Mouse (Mus musculus): ENCODE data around the gene Anks1.

Gene Anks1

DNA sequence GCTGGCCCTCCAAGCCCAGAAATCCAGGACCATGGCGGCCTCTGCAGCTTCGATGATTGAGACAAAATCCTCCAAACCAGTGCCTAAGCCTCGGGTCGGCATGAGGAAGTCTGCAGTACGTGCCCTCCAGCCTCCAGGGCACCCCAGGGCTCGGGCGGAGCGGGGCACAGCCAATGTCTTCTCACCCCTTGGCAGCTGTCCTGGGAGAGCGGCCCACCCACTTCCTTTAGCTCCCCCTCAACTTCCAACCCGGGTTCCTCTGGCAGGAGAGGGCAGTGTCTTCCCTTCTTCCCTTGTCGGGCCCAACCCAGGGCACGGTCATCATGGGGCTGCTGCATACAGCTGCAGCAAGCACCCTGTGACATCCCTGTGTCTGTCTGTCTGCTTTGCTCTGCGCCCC, 149.2 kb downstream of the Anks1 start:
- no peak for DNase-seq (ENCODE audit: low spot score)

DNA sequence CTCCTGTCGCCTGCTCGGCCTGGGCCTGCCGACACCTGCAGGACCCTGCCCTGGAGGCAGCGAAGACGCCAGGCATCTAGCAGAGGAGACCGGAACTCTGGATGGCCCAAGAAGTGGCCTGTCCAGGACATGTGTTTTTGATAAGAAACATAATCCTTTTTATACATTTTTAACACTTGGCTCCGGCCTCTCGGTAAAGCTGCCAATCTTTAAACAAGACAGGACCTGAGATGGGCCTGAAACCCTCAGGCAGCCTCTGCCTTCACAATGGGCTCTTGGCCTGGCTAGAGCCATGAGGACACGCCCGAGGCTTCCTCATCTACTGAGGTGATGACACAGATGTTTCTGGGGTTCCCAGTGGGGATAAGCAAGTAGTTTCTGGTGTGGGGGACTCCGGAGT, 151.6 kb downstream of the Anks1 start:
- no peak for DNase-seq (ENCODE audit: low spot score)

DNA sequence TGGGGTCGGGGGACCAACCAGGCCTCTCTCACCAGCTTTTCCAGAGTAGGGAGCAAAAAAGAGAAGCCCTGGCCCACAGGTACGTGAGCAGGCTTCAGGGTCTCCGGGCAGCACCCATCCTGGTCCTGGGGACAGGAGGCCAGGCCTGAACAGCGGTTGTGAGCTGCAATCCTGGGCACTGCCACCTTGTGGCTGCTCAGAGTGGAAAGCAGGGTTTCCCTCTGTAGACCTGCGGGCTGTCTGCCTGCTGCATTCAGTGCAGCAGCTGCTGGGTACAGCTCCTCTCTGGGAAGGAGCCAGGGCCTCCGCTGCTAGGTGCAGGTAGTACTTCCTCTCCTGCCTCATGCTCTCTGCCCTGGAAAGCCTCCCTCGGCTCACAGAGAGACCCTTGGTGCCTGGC, 152.4 kb downstream of the Anks1 start:
- DNase-seq (ENCODE audit: low spot score), result no peak

DNA sequence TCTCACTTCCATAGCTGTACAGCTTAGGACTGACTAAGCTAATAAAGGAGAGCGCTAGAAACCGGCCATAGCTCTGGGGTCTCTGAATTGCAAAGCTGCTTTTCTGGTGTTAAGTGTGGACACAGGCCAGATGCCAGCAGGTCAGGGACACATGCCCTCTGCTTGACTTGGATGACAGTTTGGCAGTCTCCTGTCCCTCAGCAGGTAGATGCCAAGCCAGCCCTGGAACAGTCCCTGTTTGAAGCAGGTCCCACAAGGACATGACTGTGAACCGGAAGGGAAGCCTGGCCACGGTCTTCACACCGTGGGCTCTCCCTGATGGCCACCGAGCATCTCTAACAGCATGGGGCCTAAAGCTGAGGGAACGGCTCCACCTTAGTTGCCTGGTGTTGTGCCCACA, 153.6 kb downstream of the Anks1 start:
- DNase-seq (ENCODE audit: low spot score), result no peak

DNA sequence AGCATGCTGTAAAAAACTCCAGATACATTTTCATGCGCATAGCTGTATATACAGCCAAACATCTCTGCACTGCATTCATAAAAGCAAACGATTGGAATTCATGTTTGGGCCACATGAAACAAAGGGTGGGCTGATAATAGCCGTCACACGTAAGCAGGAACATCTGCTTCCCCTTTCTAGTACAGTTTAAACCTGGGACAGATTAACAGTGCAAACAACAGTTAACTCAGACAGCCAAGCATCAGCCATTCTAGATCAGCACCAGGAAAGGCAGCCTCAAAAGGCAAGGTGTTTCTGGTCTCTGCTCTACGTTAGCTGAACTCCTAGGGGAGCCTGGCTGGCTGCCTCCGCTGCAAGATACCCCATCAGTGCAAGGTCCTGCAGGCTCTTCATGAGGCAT, 154.1 kb downstream of the Anks1 start:
- DNase-seq (ENCODE audit: low spot score), result no peak

DNA sequence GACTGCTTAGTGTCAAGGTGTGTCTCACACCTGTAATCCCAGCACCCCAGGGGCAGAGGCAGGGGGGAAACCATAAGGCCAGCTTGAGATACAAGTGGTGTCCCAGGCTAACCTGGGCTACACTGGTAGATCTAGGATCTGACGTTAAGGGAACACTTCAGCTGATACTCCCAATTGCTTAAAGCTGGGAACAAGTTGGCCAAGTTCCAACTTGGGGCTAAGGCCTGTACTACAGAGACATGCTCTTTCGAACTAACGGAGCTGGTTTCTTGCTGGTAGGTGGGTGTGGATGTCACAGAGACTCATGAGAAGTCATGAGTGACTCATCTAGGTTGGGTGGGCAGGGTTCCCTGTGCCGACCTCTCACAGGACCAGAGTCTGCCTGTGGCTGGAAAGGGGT, 158.2 kb downstream of the Anks1 start:
- DNase-seq (ENCODE audit: low spot score), result no peak

DNA sequence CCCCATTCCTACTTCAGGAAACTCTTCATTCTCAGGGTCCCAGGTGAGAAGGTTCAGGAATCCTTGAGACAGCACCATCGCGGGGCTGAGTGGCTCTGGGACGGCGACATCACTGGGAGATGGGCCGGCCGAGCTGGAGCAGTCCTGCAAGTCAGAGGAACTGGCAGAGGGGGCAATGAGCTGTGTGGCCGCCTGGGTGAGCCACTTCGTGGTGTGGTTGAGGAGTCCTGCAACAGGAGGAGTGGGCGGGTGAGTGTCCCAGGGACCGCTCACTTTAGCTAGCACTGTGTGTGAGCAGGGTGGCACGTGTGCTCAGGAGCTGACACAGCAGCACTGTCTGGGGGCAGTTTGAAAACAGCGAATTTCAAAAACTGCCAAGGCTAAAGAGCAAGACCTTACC, 160.3 kb downstream of the Anks1 start:
- DNase-seq (ENCODE audit: low spot score), result no peak

DNA sequence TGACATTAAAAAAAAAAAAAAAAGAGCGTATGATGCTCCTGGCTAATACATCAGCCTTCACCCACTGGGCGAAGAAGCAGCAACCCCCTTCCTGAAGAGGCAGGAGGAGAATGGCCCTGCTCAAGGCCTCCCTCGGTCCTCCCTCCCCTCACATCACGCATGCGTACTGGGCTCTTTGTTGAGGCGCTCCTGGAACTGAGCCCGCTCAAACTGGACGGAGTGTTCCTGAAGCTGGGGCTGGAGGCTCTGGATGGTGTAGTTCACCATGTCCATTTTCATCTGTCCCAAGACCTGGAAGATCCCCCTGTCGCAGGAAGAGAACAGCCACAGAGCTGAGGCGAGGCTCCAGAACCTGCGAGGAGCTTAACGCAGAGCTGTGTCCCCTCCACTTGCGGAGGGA, 161.2 kb downstream of the Anks1 start:
- DNase-seq (ENCODE audit: low spot score), result peak; percentile 91

DNA sequence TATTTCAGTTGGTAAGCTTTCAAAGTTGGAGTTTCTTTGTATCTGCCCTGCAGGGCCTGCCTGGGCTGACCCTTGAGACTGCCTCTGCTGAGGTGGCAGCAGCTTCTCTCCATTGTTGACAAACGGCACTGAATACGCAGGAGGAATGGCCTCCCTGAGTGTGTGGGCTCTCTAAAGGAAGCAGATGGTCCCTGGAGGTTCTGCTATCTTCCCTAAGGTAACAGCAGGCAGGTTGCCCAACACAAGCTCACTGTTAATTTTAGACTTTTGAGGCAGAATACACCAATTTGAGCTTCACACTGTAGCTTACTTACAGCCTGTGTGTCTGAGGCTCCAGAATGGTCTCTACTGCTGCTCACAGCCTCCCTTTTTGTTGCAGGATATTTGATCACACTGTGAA, 163.6 kb downstream of the Anks1 start:
- DNase-seq (ENCODE audit: low spot score), result no peak

DNA sequence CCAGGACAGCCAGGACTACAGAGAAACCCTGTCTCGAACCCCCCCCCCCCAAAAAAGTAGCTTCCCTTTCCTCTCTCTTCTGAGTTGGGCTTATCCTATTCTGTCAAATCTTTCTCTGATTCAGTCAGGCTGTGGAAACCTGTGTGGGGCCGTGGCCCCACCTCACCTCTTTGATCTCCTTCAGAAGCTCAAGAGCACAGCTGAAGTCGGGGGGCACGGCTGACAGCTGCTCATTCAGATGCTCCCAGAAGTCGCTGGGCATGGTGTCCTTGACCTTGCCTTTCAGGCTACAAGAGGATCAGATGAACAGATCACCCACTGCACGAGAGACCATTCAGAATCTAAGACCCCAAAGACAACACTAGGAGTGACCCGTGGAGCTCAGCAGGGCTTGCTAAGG, 165.4 kb downstream of the Anks1 start:
- DNase-seq (ENCODE audit: low spot score), result no peak

DNA sequence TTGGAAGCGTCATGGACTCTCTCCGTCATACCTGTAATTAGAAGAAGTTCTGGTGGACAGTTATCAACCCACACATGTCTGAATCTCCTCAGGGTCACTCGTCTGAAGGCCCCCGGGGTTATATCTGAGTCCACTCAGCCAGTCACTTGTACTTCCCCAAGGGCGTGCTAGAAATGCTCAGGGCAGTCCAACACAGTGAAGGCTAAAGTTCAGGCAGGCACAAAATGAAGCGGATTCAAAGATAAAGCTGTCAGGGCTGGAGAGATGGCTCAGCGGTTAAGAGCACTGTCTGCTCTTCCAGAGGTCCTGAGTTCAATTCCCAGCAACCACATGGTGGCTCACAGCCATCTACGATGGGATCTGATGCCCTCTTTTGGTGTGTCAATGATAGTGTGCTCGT, 168.9 kb downstream of the Anks1 start:
- no peak for DNase-seq (ENCODE audit: low spot score)

DNA sequence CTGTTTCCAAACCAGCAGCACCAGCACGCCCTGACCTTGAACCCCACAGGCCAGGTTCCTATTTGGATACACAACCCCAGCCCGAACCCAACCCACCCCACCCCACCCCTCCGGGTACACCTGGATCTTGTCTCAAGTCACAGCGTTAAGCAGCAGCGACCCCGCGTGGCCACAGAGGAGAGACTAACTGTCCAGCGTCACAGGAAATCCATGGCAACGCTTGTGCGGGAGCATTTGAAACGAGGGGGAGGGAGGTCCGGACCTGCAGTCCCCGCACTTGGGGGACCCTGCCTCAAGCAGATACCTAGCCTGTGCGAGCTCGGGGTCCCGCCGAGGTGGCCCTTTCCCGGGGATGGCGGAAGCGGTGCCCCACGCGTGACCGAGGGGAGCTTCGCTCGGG, 170.5 kb downstream of the Anks1 start:
- peak; percentile 93 for DNase-seq (ENCODE audit: low spot score)

DNA sequence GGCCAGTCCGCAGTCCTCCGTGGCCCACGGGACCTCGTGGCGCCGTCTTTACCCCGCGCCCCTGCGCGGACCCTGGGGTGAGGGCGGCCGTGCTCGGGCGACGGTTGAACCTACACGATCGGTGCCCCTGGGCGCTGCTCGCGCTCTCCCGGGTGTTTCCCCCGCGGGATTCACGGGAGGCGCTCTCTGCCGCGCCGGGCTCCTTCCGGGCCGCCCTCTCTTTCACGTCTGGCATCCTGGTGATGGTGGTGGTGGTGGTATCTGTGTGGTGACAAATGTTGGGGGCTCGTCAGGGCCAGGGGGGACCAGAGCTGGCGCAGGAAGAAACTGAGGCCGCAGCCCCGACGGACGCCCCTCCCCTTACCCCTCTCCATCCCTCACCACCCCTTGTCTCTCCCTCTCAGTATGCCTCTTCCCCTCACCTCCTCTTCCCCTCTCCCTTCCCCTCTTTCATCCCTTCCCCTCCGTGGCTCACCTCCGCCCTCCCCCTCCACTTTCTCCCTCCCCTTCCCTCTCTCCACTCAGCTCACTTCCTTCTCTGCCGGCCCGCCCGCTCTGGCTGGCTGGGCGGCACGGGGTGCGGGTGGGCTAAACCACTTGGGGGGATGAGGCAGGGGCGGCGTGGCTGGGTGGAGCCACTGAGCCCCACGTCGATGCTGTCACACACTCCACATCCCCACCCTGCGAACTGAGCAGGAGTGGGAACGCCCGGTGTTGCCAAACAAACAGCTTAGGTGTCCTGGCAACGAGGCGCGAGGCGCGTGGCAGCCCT, 171.1 kb downstream of the Anks1 start, which contains the start of gene Tcp11:
Tcp11 (minus strand) TSS at position 595 of the 772 bp plus-strand sequence.
- no peak for DNase-seq (ENCODE audit: low spot score)

DNA sequence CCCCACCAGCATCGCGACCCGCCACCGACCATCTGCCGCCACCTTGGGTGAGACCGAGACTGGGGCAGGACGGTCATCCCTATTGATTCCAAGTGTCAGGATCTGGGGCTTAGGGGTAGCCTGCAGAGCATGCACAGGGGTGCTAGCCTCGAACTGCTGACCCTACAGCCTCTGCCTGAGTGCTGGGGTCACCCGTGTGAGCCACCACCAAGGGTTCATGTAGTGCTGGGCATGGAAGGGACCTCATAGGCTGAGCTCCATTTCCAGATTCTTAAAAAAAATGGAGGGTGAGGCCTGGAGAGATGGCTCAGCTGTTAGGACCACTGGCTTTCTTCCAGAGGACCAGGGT, 171.7 kb downstream of the Anks1 start:
- no peak for DNase-seq (ENCODE audit: low spot score)

DNA sequence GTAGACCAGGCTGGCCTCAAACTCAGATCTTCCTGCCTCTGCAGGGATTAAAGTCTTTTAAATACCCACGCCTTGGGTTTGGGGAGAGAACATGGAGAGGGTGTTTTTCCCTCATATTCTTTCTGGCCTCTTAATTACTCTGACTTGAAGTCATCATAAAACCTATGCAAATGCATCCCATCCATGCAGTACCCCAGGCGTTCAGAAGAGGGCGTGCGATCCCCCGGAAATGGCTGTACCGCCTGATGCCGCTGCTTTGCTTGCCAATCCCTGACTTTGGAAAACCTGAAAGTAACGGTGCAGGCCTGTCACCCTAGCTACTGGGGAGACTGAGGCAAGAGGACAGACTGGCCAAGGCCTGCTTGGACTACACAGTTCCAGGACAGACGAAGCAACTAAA, 172.3 kb downstream of the Anks1 start:
- DNase-seq (ENCODE audit: low spot score), result peak; percentile 79

DNA sequence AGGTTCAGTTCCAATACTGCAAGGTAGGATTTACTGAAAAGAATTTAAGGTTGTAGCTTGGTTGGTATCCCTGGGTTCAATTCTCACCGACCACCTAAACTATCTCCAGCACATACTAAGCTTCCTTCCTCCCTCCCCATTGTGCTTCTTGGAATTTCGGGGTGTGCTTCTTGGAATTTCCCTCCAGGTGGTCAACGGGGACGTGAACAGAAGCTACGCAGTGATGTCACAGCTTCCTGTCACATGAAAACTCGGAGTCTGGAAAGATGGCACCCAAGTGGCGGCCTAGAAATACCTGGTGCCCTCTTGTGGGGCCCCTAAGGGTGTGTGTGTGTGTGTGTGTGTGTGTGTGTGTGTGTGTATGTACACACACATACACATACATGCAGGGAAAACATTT, 172.8 kb downstream of the Anks1 start:
- no peak for DNase-seq (ENCODE audit: low spot score)

DNA sequence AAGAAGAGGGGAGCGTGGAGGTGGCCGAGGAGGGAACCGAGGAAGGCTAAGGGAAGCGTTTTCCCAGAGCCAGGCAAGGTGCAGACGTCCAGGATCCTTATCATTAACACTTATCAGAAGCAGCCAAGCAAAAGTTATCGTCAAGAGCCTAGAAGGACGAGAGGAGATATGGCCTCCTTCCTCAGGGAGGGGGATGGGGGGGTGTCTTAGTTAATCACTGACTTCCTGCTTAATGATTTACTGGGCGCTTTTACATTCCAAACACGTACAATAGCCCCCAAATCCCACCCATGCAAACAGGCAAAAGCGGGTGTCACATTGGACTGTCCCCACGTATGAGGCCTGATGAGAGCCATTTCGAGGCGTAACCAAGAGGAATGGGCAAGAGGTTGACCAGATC, 173.8 kb downstream of the Anks1 start:
- peak; percentile 36 for DNase-seq (ENCODE audit: low spot score)

DNA sequence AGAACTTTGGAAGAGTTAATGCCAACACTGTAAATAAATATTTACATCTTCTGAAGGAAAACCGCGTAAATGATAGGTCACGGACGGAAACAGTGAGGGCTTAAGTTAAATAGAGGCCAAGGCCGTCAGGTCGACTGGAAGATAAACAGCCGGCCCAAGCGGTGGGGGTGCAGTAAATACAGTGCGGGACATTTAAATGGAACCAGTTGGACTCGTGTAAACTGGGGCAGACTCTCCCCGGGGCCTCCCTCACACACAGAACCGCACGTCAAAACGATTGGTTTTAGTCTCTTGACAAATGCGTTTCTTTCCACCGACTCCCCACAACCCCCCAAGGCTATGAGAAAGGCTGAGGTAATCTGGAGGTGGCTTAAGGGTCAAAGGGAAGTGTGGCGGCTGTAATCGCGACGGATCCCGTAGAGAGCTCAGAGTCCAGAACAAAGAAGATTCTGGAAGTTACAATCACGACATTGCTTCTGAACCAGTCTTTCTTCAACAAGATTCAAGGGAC, 175.3 kb downstream of the Anks1 start:
- DNase-seq (ENCODE audit: low spot score), result peak; percentile 41

DNA sequence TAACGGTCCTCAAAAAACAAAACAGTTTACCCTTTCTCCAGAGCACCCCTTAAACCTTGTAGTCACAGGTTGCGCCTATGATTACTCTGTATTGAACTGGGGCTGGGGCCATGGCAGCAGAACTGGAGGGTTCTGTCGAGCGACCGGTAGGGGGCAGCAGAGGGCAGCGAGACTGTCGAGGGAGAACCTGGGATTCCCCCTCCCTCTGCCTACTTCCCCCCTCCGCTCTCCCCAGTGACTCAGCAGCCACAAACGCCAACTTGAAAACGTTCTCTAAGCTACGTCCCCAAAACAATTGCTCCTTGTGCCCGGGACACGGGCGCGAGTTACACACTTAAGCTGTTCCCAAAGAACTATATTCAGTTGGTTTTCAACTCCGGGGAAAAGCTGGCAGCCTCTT, 175.9 kb downstream of the Anks1 start:
- DNase-seq (ENCODE audit: low spot score), result peak; percentile 97

DNA sequence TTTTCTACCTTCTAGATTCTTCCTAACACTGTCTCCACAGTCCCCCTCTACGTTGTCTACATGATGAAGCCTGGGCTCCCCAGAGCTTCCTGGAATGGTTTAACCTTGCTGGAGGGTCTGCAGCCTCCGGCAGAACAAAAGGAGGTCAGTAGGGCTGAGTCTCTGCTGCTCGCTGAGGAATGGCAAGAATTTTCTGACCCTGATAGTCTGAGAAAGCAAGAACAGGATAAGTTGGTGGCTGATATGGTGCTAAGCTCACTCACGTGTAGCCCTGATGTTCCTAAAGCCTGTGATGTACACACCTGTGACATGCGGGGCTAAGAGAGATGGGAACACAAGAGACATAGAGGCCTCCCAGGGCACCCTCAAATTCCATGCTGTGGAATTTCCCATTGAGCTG, 178.3 kb downstream of the Anks1 start:
- no peak for DNase-seq (ENCODE audit: low spot score)

DNA sequence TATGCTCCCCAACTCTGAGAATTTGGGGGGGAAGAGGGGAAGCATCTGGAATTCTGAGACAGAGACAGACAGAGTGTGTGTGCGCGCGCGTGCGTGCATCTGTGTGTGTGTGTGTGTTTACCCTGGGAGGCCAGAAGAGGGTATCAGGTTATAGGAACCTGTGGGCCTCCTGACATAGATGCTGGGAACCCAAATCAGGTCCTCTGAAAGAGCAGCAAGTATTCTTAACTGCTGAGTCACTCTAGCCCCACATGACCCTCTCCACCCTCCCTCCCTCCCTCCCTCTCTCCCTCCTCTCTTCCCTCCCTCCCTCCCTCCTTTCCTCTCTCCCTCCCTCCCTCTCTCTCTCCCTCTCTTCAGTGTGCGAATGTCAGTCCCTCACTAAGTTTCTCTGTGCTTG, 179.6 kb downstream of the Anks1 start:
- DNase-seq (ENCODE audit: low spot score), result no peak

DNA sequence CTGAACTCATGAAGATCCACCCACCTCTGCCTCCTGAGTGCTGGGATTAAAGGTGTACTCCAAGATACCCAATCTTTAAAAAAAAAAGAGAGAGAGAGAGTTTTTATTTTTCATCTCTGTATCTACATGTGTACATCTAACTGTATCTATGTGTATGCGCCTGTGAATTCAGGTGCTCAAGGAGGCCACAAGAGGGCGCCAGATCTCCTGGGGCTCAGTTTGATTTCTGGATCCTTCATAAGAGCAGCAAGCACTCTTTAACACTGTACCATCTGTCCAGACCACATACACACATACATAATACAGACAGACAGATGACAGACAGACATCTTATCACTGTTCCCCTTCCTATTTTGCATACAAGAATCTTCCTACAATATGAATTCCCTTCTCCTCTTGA, 183.2 kb downstream of the Anks1 start:
- no peak for DNase-seq (ENCODE audit: low spot score)

DNA sequence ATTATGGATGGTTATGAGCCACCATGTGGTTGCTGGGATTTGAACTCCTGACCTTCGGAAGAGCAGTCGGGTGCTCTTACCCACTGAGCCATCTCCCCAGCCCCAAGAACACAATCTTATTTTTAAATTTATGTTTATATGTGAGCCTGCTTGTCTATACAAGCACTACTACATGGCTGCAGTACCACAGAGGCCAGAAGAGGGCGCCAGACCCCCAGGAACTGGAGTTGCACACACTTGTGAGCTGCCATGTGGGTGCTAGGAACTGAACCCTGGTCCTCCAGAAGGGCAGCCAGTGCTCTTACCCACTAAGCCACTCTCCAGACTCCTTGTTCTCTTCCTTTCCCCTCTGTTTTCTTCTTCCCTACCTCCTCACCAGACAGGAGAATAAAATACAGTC, 184.7 kb downstream of the Anks1 start:
- no peak for DNase-seq (ENCODE audit: low spot score)

DNA sequence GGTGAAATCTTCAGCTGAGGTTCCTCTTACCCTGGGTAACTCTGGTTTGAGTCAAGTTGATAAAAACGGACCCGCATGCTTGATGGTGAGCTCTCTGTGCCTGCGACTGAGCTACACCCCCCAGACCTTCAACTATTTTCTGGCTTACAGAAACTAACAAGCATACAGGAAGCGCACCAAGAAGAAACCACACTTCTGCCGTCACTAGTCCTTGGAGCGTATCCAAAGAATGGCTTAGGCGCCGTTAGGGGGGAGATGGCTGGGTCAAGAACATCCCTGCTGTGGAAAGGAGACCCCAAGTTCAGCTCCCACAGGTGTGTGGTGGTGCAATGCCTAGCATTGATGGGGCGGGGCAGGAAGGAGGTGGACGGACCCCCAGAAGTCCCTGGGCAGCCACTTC, 187.3 kb downstream of the Anks1 start:
- DNase-seq (ENCODE audit: low spot score), result no peak

Measured in testis, postnatal 10 days (tissue).